Mouse (Mus musculus): ENCODE measurements around the gene Fam49a.

GRCm38 (mm10) chr12:12359923-12360322 lies 98.0 kb downstream of the Fam49a start:
- no peak for TF ChIP-seq GATA1 (IDR thresholded peaks at IDR 0.05; ENCODE audit: borderline replicate concordance, low read length)
- TF ChIP-seq FLI1 (IDR thresholded peaks at IDR 0.05; ENCODE audit: low read length), result no peak

Data from megakaryocyte, embryonic 14.5 days (primary cell).